Mouse (Mus musculus): Measurements from ENCODE around the gene Stxbp6. TPM values are rescaled to one million over a fixed set of nuclear protein-coding genes. Genes with fewer than 3 reads are reported as not detected.

The Stxbp6 gene
- polyA plus RNA-seq, 1 experiment, result not detected

DNA sequence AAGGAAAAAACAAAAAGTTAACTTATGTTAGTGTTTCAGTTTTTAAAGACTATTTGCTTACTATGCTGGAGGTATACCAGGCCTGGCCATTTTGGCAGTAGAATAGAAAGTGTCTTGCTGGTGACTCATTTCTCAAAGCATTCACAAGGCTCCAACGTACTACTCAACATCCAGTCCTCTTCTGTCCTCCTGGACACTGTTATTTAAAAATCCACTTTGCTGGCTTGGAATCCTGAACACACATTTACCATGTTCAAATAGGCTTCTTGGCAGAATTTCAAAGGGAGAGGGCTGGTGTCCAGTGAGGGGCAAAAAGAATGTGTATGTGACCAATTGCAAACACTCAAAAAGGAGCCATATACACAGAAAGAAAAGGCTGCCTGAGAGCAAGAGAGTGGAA is 86.7 kb downstream of the Stxbp6 start:
- no peaks in the 10 kb centered on the region for H3K36me3 ChIP-seq (ENCODE audit: control insufficient read depth, insufficient read depth)
- no peak for TF ChIP-seq MAX (IDR thresholded peaks at IDR 0.05; ENCODE audit: low read depth)
- no peak for TF ChIP-seq REST (IDR thresholded peaks at IDR 0.05; ENCODE audit: insufficient read depth, insufficient read length)
- TF ChIP-seq USF1 (IDR thresholded peaks at IDR 0.05; ENCODE audit: low read depth), result no peak
- no peak for TF ChIP-seq POLR2A (IDR thresholded peaks at IDR 0.05; ENCODE audit: insufficient read length, low read depth)
- no peak for TF ChIP-seq CEBPB (IDR thresholded peaks at IDR 0.05; ENCODE audit: insufficient read depth, poor library complexity, severe bottlenecking)
- no peak for TF ChIP-seq SRF (IDR thresholded peaks at IDR 0.05; ENCODE audit: control insufficient read depth, insufficient read length, low read depth)
- no peak for TF ChIP-seq MYOD1 (IDR thresholded peaks at IDR 0.05; ENCODE audit: control insufficient read depth in 1 of 3, insufficient read length in 2 of 3, low read depth in 2 of 3)
- TF ChIP-seq MYOG (IDR thresholded peaks at IDR 0.05; ENCODE audit: control insufficient read depth in 1 of 3, insufficient read depth in 1 of 3, insufficient read length in 2 of 3, low read depth in 2 of 3), result no peak
- no peak for TF ChIP-seq E2F4 (IDR thresholded peaks at IDR 0.05; ENCODE audit: insufficient read depth)
- TF ChIP-seq TCF12 (IDR thresholded peaks at IDR 0.05; ENCODE audit: insufficient read depth, poor library complexity, severe bottlenecking), result no peak
- no peak for TF ChIP-seq TCF3 (IDR thresholded peaks at IDR 0.05; ENCODE audit: insufficient read length, low read depth)
- TF ChIP-seq POLR2AphosphoS2 (IDR thresholded peaks at IDR 0.05; ENCODE audit: insufficient read length, low read depth), result no peak

GRCm38 (mm10) chr12:44979316-44979848 is 95.1 kb downstream of the Stxbp6 start:
- Histone ChIP-seq H3K27me3 (ENCODE audit: control insufficient read depth, insufficient read depth, insufficient read length) (no peaks in the 10 kb centered on the region), H3K4me3 (no peak overlapping the region), H3K36me3 (ENCODE audit: control insufficient read depth, insufficient read depth) (no peaks in the 10 kb centered on the region), H3K4me2 (ENCODE audit: low read depth) (no peak overlapping the region), H3ac (ENCODE audit: control insufficient read depth, insufficient read length) (no peak overlapping the region), H3K79me2 (ENCODE audit: control insufficient read depth, insufficient read depth) (no peaks in the 10 kb centered on the region)
- TF ChIP-seq MYOD1 (IDR thresholded peaks at IDR 0.05; ENCODE audit: control insufficient read depth in 1 of 3, insufficient read length in 2 of 3, low read depth in 2 of 3) (peak in 1 of 3 experiments; percentile 29), TCF3 (IDR thresholded peaks at IDR 0.05; ENCODE audit: insufficient read length, low read depth) (no peak), E2F4 (IDR thresholded peaks at IDR 0.05; ENCODE audit: insufficient read depth) (no peak)

More for the DNA sequence above, 86.7 kb downstream of the Stxbp6 start:
- Histone ChIP-seq H3K4me3 (no peak overlapping the region), H3K79me2 (ENCODE audit: control insufficient read depth, insufficient read depth) (no peaks in the 10 kb centered on the region), H3K27me3 (ENCODE audit: control insufficient read depth, insufficient read depth, insufficient read length) (no peaks in the 10 kb centered on the region), H3K4me2 (ENCODE audit: low read depth) (no peak overlapping the region), H3ac (ENCODE audit: control insufficient read depth, insufficient read length) (no peak overlapping the region)

GRCm38 (mm10) chr12:44975266-44975665 is 99.2 kb downstream of the Stxbp6 start:
- H3ac ChIP-seq (ENCODE audit: control insufficient read depth, insufficient read length), result no peak overlapping the region
- no peaks in the 10 kb centered on the region for H3K27me3 ChIP-seq (ENCODE audit: control insufficient read depth, insufficient read depth, insufficient read length)
- H3K4me2 ChIP-seq (ENCODE audit: low read depth), result no peak overlapping the region
- TF ChIP-seq MYOG (IDR thresholded peaks at IDR 0.05; ENCODE audit: control insufficient read depth in 1 of 3, insufficient read depth in 1 of 3, insufficient read length in 2 of 3, low read depth in 2 of 3) (no peak), MYOD1 (IDR thresholded peaks at IDR 0.05; ENCODE audit: control insufficient read depth in 1 of 3, insufficient read length in 2 of 3, low read depth in 2 of 3) (no peak), TCF12 (IDR thresholded peaks at IDR 0.05; ENCODE audit: insufficient read depth, poor library complexity, severe bottlenecking) (no peak), TCF3 (IDR thresholded peaks at IDR 0.05; ENCODE audit: insufficient read length, low read depth) (no peak), REST (IDR thresholded peaks at IDR 0.05; ENCODE audit: insufficient read depth, insufficient read length) (no peak), E2F4 (IDR thresholded peaks at IDR 0.05; ENCODE audit: insufficient read depth) (no peak), USF1 (IDR thresholded peaks at IDR 0.05; ENCODE audit: low read depth) (no peak), POLR2A (IDR thresholded peaks at IDR 0.05; ENCODE audit: insufficient read length, low read depth) (no peak), MAX (IDR thresholded peaks at IDR 0.05; ENCODE audit: low read depth) (no peak), CEBPB (IDR thresholded peaks at IDR 0.05; ENCODE audit: insufficient read depth, poor library complexity, severe bottlenecking) (no peak)
- H3K79me2 ChIP-seq (ENCODE audit: control insufficient read depth, insufficient read depth), result no peaks in the 10 kb centered on the region
- H3K36me3 ChIP-seq (ENCODE audit: control insufficient read depth, insufficient read depth), result no peaks in the 10 kb centered on the region
- H3K4me3 ChIP-seq, result no peak overlapping the region

DNA sequence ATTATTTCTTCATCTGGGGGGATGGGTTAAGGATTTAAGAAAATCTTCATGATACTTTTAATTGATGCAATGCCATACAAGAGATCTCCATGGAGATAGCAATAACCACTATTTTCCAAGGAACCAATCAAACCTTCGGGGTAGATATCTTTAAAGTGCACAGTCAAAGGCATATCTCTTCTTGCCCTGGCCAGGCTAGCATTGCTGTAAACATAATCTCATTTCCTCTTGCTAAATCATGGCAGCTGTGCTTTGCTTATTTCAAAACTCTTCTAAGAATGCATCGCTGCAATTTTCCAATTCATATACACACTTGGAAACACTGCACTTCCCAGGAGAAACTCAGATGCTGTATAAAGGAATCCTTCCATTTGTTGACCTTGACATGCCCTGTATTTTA is 103.0 kb downstream of the Stxbp6 start:
- H3K36me3 ChIP-seq (ENCODE audit: control insufficient read depth, insufficient read depth), result no peaks in the 10 kb centered on the region
- no peaks in the 10 kb centered on the region for H3K79me2 ChIP-seq (ENCODE audit: control insufficient read depth, insufficient read depth)
- no peaks in the 10 kb centered on the region for H3K27me3 ChIP-seq (ENCODE audit: control insufficient read depth, insufficient read depth, insufficient read length)
- no peak overlapping the region for H3ac ChIP-seq (ENCODE audit: control insufficient read depth, insufficient read length)
- TF ChIP-seq POLR2A (IDR thresholded peaks at IDR 0.05; ENCODE audit: insufficient read length, low read depth) (no peak), REST (IDR thresholded peaks at IDR 0.05; ENCODE audit: insufficient read depth, insufficient read length) (no peak), TCF12 (IDR thresholded peaks at IDR 0.05; ENCODE audit: insufficient read depth, poor library complexity, severe bottlenecking) (no peak), MYOD1 (IDR thresholded peaks at IDR 0.05; ENCODE audit: control insufficient read depth in 1 of 3, insufficient read length in 2 of 3, low read depth in 2 of 3) (no peak), SRF (IDR thresholded peaks at IDR 0.05; ENCODE audit: control insufficient read depth, insufficient read length, low read depth) (no peak), POLR2AphosphoS2 (IDR thresholded peaks at IDR 0.05; ENCODE audit: insufficient read length, low read depth) (no peak), MYOG (IDR thresholded peaks at IDR 0.05; ENCODE audit: control insufficient read depth in 1 of 3, insufficient read depth in 1 of 3, insufficient read length in 2 of 3, low read depth in 2 of 3) (no peak), E2F4 (IDR thresholded peaks at IDR 0.05; ENCODE audit: insufficient read depth) (no peak)
- no peak overlapping the region for H3K4me3 ChIP-seq
- H3K4me2 ChIP-seq (ENCODE audit: low read depth), result no peak overlapping the region

- H3K27me3 ChIP-seq (ENCODE audit: control insufficient read depth, insufficient read depth, insufficient read length), result no peaks in the 10 kb centered on the region
- no peak overlapping the region for H3K4me2 ChIP-seq (ENCODE audit: low read depth)
- H3K4me3 ChIP-seq, result no peak overlapping the region
- H3K79me2 ChIP-seq (ENCODE audit: control insufficient read depth, insufficient read depth), result no peaks in the 10 kb centered on the region
- no peak overlapping the region for H3ac ChIP-seq (ENCODE audit: control insufficient read depth, insufficient read length)
- no peaks in the 10 kb centered on the region for H3K36me3 ChIP-seq (ENCODE audit: control insufficient read depth, insufficient read depth)
- no peak for TF ChIP-seq MYOG (IDR thresholded peaks at IDR 0.05; ENCODE audit: control insufficient read depth in 1 of 3, insufficient read depth in 1 of 3, insufficient read length in 2 of 3, low read depth in 2 of 3)
- TF ChIP-seq USF1 (IDR thresholded peaks at IDR 0.05; ENCODE audit: low read depth), result no peak
- no peak for TF ChIP-seq REST (IDR thresholded peaks at IDR 0.05; ENCODE audit: insufficient read depth, insufficient read length)
- TF ChIP-seq POLR2AphosphoS2 (IDR thresholded peaks at IDR 0.05; ENCODE audit: insufficient read length, low read depth), result no peak
- TF ChIP-seq POLR2A (IDR thresholded peaks at IDR 0.05; ENCODE audit: insufficient read length, low read depth), result no peak
- TF ChIP-seq SRF (IDR thresholded peaks at IDR 0.05; ENCODE audit: control insufficient read depth, insufficient read length, low read depth), result no peak
- no peak for TF ChIP-seq E2F4 (IDR thresholded peaks at IDR 0.05; ENCODE audit: insufficient read depth)
- no peak for TF ChIP-seq TCF12 (IDR thresholded peaks at IDR 0.05; ENCODE audit: insufficient read depth, poor library complexity, severe bottlenecking)
- TF ChIP-seq MYOD1 (IDR thresholded peaks at IDR 0.05; ENCODE audit: control insufficient read depth in 1 of 3, insufficient read length in 2 of 3, low read depth in 2 of 3), result no peak
- TF ChIP-seq TCF3 (IDR thresholded peaks at IDR 0.05; ENCODE audit: insufficient read length, low read depth), result no peak
- TF ChIP-seq CEBPB (IDR thresholded peaks at IDR 0.05; ENCODE audit: insufficient read depth, poor library complexity, severe bottlenecking), result no peak
- TF ChIP-seq MAX (IDR thresholded peaks at IDR 0.05; ENCODE audit: low read depth), result no peak
Measured at GRCm38 (mm10) chr12:44967448-44967847, 107.1 kb downstream of the Stxbp6 start.
